Mouse (Mus musculus) hindbrain, embryonic 16.5 days (tissue): ENCODE measurements at regions not wholly inside any gene's neighbourhood (a gene's known extent, or its start where the extent isn't known, plus 50 kb on each side); places are given as distances from the start of the nearest gene placed in this dataset.
A peak's percentile ranks its signal among the peaks of the same experiment; 100 is the strongest.

Experiments used
- ATAC-seq: fragments of 200-750 bp; cut with Nextera tagmentation; 2 replicates; pipeline ENCODE4 v1.8.0; 2017; ENCODE audit warnings: moderate TSS enrichment, moderate library complexity
- H3K27ac ChIP-seq: fragments of 300-500 bp; sonication (generic); 2 replicates; pipeline ENCODE4 v1.5.1; 2014; ENCODE audit warnings: low read depth, mild to moderate bottlenecking, control low read depth, low read length, moderate library complexity
- H3K27me3 ChIP-seq: fragments of 300-500 bp; sonication (generic); replicated peaks from 2 replicates; pipeline ENCODE4 v1.6.1; 2014; ENCODE audit warnings: low read length; ENCODE audit not compliant: control insufficient read depth, insufficient read depth
- H3K36me3 ChIP-seq: fragments of 300-500 bp; sonication (generic); 2 replicates; pipeline ENCODE4 v1.6.1; 2014; ENCODE audit warnings: mild to moderate bottlenecking, low read length, moderate library complexity, mixed read lengths; ENCODE audit not compliant: control insufficient read depth, insufficient read depth
- H3K4me1 ChIP-seq: fragments of 300-500 bp; sonication (generic); 2 replicates; pipeline ENCODE4 v1.6.1; 2014; ENCODE audit warnings: low read depth, low read length; ENCODE audit not compliant: control insufficient read depth, insufficient read depth
- H3K4me2 ChIP-seq: fragments of 300-500 bp; sonication (generic); 2 replicates; pipeline ENCODE4 v1.6.1; 2014; ENCODE audit warnings: mild to moderate bottlenecking, low read length, control low read depth, moderate library complexity
- H3K4me3 ChIP-seq: fragments of 300-500 bp; sonication (generic); 2 replicates; pipeline ENCODE4 v1.5.1; 2014; ENCODE audit warnings: mild to moderate bottlenecking, low read length, control low read depth, moderate library complexity
- H3K9ac ChIP-seq: fragments of 300-500 bp; sonication (generic); 2 replicates; pipeline ENCODE4 v1.6.1; 2014; ENCODE audit warnings: low read depth, mild to moderate bottlenecking, control low read depth, low read length, moderate library complexity
- H3K9me3 ChIP-seq: fragments of 300-500 bp; sonication (generic); 2 replicates; pipeline ENCODE4 v1.6.1; 2014; ENCODE audit warnings: mild to moderate bottlenecking, low read length, moderate library complexity; ENCODE audit not compliant: control insufficient read depth
- whole genome bisulfite sequencing: fragments of 180-500 bp; shearing (Covaris S2); extraction: QIAGEN DNeasy Blood & Tissue Kit; methylation state at CpG from one replicate; pipeline ENCODE4 v1.1.7; 2014; 5-methylcytosine and 5-hydroxymethylcytosine counted together

DNA sequence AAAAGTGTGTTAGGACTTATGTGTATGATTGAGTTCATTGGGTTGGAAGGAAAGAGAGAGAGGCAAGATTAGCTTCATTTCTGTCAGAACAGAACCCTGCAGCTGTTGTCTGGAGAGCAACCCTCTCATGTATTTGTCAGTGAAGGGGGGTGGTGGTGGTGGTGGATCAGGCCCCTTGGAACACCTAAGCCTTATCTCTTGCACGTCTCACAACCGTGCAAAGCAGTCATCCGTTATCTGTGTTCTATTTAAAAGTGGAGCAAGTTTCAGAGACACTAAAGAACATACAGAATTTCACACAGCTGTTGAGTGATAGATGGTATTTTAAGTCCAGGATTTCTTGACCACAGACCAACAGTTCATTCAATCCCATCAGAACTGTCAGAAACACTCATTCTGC lies 604.7 kb downstream of the Gm826 start:
- 94% methylated on average over 3 of the region's 3 CpGs for WGBS
- Histone ChIP-seq H3K36me3 (no peaks in the 10 kb centered on the region), H3K9me3 (no peaks in the 10 kb centered on the region), H3K9ac (no peak overlapping the region), H3K4me1 (peaks cover 8% of the 10 kb centered on the region), H3K27me3 (no peaks in the 10 kb centered on the region), H3K27ac (no peak overlapping the region), H3K4me3 (no peak overlapping the region), H3K4me2 (no peak overlapping the region)
- ATAC-seq: no peak

DNA sequence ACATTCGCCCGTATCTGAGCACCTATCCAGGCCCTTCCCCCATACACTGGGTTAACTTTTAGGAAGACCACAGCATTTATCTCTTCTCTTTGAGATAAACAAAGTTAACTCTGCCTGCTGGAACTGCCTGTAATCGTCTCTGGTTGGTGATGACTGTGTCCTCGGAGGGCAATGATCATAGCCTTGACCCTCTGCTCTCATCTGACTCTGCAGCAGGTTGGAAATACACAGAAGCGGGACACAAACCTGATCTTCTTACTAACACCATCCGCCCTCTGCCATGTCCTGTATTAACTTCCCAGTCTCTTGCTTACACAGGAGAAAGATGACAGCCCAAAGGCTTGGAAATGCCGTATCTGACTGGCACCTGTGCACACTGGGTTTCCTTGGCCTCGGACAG lies 603.7 kb downstream of the Gm826 start:
- Histone ChIP-seq H3K27ac (no peak overlapping the region), H3K4me1 (peaks cover 8% of the 10 kb centered on the region), H3K9ac (no peak overlapping the region), H3K36me3 (no peaks in the 10 kb centered on the region), H3K27me3 (no peaks in the 10 kb centered on the region), H3K4me3 (no peak overlapping the region), H3K9me3 (no peaks in the 10 kb centered on the region), H3K4me2 (no peak overlapping the region)
- no peak for ATAC-seq
- 85% methylated on average over 8 of the region's 8 CpGs for WGBS

DNA sequence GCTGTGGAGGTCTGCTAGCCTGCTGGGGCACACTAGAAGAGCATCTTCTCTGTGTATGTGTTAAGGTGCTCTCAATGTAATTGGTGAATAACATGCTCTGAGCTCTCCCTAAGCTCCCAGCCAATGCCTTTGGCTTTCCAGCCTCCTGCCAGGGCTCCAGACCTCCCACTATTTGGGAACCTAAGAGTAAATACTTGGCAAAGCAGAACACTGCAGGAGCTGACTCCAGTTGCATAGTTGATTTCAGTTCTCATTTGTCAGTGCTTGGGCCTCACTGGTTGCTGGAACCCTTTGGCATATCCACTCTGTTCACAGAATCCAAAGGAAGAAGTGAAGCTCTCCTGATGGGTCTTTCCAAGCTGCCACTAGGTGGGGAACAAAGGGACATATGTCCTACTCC lies 602.7 kb downstream of the Gm826 start:
- Histone ChIP-seq H3K4me1 (peaks cover 8% of the 10 kb centered on the region), H3K9me3 (no peaks in the 10 kb centered on the region), H3K4me2 (no peak overlapping the region), H3K27ac (no peak overlapping the region), H3K9ac (no peak overlapping the region), H3K36me3 (no peaks in the 10 kb centered on the region), H3K4me3 (no peak overlapping the region), H3K27me3 (no peaks in the 10 kb centered on the region)
- no peak for ATAC-seq

DNA sequence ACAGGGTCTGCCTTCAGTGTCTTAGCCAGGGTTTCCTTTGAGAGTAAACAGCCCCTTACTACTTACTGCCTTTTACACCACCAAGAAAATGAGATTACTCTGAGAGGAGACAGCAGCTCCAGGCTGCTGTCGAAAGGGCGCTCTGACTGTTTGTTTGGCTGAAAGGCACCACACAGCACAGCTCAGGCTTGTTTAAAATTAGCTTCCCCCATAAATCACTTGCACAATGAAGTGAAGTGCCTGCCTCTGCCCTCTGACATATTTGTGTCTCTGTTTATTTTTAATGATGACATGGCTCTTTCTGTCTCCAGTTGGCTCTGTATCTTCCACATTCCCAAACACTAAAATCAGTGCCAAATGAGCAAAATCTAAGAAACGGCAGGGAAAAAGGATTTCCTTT lies 601.5 kb downstream of the Gm826 start:
- no peaks in the 10 kb centered on the region for H3K9me3 ChIP-seq
- peaks cover 8% of the 10 kb centered on the region for H3K4me1 ChIP-seq
- H3K27ac ChIP-seq: 0 out of 2 replicates have a peak overlapping the region, but pooled peaks have one; percentile 34
- no peak overlapping the region for H3K4me2 ChIP-seq
- no peak overlapping the region for H3K9ac ChIP-seq
- ATAC-seq: peak; percentile 71
- no peaks in the 10 kb centered on the region for H3K36me3 ChIP-seq
- 29% methylated on average over 3 of the region's 3 CpGs for WGBS
- no peaks in the 10 kb centered on the region for H3K27me3 ChIP-seq
- no peak overlapping the region for H3K4me3 ChIP-seq

DNA sequence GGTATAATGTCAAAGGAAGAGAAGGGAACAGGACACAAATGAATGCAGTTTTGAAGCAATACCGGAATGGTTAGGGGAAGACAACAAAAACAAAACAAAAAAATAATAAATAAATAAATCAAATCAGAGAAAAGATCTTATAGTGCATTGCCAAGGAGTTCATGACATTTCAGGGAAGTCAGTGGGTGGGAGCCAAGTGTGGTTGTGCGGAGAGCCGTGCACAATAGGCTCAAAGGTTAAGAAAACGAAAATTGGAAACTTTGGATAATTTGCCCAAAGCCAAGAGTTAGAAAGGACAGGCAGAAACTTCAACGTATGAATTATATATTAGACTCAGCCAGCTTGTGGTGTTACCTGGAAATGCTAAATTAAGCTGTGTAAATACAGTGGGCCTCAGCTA lies 599.4 kb downstream of the Gm826 start:
- no peak overlapping the region for H3K4me2 ChIP-seq
- no peaks in the 10 kb centered on the region for H3K9me3 ChIP-seq
- no peaks in the 10 kb centered on the region for H3K36me3 ChIP-seq
- 84% methylated on average over 5 of the region's 5 CpGs for WGBS
- H3K9ac ChIP-seq: no peak overlapping the region
- no peak overlapping the region for H3K27ac ChIP-seq
- ATAC-seq: no peak
- no peaks in the 10 kb centered on the region for H3K27me3 ChIP-seq
- peaks cover 8% of the 10 kb centered on the region for H3K4me1 ChIP-seq
- H3K4me3 ChIP-seq: no peak overlapping the region

DNA sequence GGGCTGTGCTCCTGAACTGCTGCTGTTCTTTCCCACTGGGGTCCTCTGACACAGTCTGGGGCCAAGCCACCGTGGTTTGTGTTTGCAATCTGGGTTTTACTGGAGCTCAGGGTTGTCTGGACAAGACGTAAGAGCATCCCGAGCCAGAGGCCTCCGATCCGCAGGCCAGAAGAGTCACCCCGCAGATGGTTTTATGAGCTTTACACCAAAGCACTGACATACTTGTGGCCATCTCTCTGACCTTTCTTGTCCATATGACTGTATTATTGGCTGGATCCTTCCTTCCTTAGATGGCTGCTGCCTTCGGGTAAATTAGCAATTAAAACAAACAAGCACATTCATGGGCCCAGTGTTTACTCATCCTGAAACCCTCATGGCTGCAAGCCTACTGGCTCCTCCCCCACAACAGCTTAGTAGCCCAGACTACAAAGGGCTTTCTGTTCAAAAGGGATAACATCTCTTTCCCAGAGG lies 578.4 kb downstream of the Gm826 start:
- Histone ChIP-seq H3K9me3 (no peaks in the 10 kb centered on the region), H3K9ac (no peak overlapping the region), H3K27me3 (no peaks in the 10 kb centered on the region), H3K4me2 (no peak overlapping the region), H3K4me3 (no peak overlapping the region), H3K4me1 (no peaks in the 10 kb centered on the region), H3K36me3 (no peaks in the 10 kb centered on the region), H3K27ac (no peak overlapping the region)
- peak; percentile 82 for ATAC-seq
- 61% methylated on average over 7 of the region's 7 CpGs for WGBS

DNA sequence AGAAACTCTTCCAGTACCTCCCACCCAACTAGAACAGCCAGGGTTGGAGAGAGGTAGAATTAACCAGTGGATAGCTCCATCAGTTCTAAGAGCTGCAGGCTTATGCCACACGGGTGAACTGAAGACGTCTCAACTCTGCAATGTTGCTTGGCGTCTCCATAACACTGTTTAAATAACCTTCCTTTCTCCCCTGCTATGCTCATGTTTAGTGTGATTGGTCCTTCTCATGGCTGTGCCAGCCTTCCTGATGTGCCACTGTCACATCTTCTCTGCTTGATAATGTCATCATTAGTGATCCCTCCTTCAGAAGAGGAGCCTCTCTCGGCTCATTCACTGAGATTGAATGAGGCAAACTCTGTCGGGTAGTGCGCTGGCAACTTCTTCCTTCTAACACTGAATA lies 573.2 kb downstream of the Gm826 start:
- Histone ChIP-seq H3K9me3 (no peaks in the 10 kb centered on the region), H3K4me1 (no peaks in the 10 kb centered on the region), H3K27me3 (no peaks in the 10 kb centered on the region), H3K36me3 (no peaks in the 10 kb centered on the region), H3K9ac (no peak overlapping the region), H3K27ac (no peak overlapping the region), H3K4me3 (no peak overlapping the region), H3K4me2 (no peak overlapping the region)
- 81% methylated on average over 6 of the region's 6 CpGs for WGBS
- no peak for ATAC-seq

DNA sequence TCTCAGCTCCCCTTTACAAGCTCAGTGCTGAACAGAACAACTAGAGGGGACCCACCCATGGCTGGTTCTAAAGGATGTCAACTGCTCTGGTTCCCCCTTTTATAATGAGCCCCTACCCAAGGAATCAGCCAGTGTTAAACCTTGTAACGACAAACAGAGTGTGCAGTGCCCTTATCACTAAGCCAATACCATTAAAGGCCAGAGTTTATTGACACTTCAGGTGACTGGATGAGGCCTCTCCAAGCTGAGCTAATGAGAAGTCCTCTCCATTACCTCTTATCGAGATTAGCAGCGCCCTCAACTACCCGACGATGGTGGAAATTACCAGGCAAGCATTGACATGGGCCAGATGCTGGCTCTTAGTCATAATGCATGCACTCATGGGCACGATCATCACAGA lies 570.8 kb downstream of the Gm826 start:
- Histone ChIP-seq H3K27ac (no peak overlapping the region), H3K4me3 (no peak overlapping the region), H3K4me2 (no peak overlapping the region), H3K27me3 (no peaks in the 10 kb centered on the region), H3K9ac (no peak overlapping the region), H3K36me3 (no peaks in the 10 kb centered on the region), H3K9me3 (no peaks in the 10 kb centered on the region), H3K4me1 (no peaks in the 10 kb centered on the region)
- WGBS: 84% methylated on average over 6 of the region's 6 CpGs
- ATAC-seq: no peak
